Mouse (Mus musculus) kidney, adult 2 months (tissue): Measurements from ENCODE around the gene Cdk11b. TPM values are rescaled to one million over a fixed set of nuclear protein-coding genes. Genes with fewer than 3 reads are reported as not detected.
"Not testable (repeated sequence)": the region's sequence is repeated elsewhere in the genome, so short reads cannot be mapped to it uniquely, and the experiment has no call there.

Experiments
- DNase-seq: peaks from one replicate; pipeline ENCODE4 v3.0.0; 2021
- H3K27ac ChIP-seq: fragments of 200-500 bp; 2 replicates; pipeline ENCODE4 v1.5.1; 2012; ENCODE audit warnings: low read depth, low read length, control low read depth, inconsistent platforms; ENCODE audit not compliant: insufficient read depth
- H3K27me3 ChIP-seq: fragments of 200-500 bp; replicated peaks from 2 replicates; pipeline ENCODE4 v1.6.1; 2012; ENCODE audit warnings: mild to moderate bottlenecking, moderate library complexity, low read length, inconsistent platforms; ENCODE audit not compliant: control insufficient read depth, insufficient read depth
- H3K36me3 ChIP-seq: fragments of 200-500 bp; 2 replicates; pipeline ENCODE4 v1.6.1; 2012; ENCODE audit warnings: mild to moderate bottlenecking, moderate library complexity, low read length, inconsistent platforms; ENCODE audit not compliant: control insufficient read depth, insufficient read depth
- H3K4me1 ChIP-seq: fragments of 200-500 bp; 2 replicates; pipeline ENCODE4 v1.6.1; 2011; ENCODE audit warnings: low read length; ENCODE audit not compliant: control insufficient read depth, insufficient read depth
- H3K4me3 ChIP-seq: fragments of 200-500 bp; 2 replicates; pipeline ENCODE4 v1.5.1; 2011; ENCODE audit warnings: mild to moderate bottlenecking, low read depth, low read length, control low read depth; ENCODE audit not compliant: insufficient read depth
- CTCF ChIP-seq: fragments of 200-500 bp; conservative IDR thresholded peaks from 2 replicates; pipeline ENCODE4 v1.5.1; 2011; ENCODE audit warnings: low read depth, mild to moderate bottlenecking, control low read depth, low read length, moderate library complexity, mixed read lengths; ENCODE audit not compliant: insufficient read depth, insufficient read length
- POLR2A ChIP-seq: fragments of 200-500 bp; IDR thresholded peaks from one replicate; pipeline ENCODE4 v1.6.1; 2011; ENCODE audit warnings: low read depth, low read length, control low read depth
- WGBS: fragments of 180-500 bp; shearing (Covaris S2); methylation state at CpG from one replicate; pipeline ENCODE4 v1.1.7; 2018; 5-methylcytosine and 5-hydroxymethylcytosine counted together
- polyA plus RNA-seq: library from polyadenylated mRNA; depleted of rRNA; stranded (reverse); fragments of >200 nt; gene quantifications from 2 replicates; pipeline ENCODE4 v1.2.3, GENCODE M21; 2012

The Cdk11b gene
- polyA plus RNA-seq, 1 experiment: 24.8 TPM

DNA sequence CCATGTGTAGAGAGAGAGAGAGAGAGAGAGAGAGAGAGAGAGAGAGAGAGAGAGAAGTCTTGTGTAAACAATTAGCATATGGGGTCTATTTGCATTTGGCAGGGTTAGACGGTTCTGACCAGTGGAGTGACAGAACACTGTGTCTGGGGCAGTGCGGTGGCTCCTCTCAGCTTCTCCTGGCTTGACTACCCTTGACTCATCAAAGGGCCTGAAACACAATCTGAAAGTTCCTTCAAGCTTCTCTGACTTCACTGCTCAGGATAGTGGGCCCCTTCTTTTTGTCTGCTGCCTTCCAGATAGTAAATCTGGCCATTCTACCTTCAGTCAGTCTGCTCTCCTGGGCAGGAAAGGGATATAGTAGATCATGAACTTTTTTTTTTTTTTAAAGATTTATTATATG lies 17.8 kb upstream of the Cdk11b start:
- no peaks in the 10 kb centered on the region; the same call in 1 of the 2 replicates for H3K36me3 ChIP-seq
- H3K4me1 ChIP-seq: 0 out of 2 replicates have a peak, but pooled peaks cover 4% of the 10 kb centered on the region
- no peak overlapping the region for H3K27ac ChIP-seq
- no peak overlapping the region for H3K4me3 ChIP-seq
- TF ChIP-seq CTCF (no peak), POLR2A (no peak)
- H3K27me3 ChIP-seq: no peaks in the 10 kb centered on the region
- WGBS: 44% methylated on average over 2 of the region's 2 CpGs
- DNase-seq: no peak

DNA sequence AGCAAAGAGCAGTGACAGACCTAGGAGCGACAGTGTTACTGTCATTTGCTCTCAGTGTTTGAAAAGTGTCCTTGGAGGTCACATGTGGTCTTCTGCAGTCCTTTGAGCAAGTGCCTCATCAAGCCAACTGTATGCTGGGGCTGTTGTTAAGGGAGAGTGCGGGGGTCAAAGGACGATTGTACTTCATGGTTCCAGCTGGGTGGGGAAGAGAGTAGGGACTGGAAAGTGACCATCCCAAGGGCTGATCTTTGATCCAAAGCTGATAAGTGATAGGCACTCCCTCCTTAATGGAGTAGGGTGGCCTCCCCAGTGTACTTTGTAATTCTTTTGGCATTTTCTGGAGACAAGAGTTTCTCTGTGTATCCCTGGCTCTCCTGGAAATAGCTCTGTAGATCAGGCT lies 12.8 kb upstream of the Cdk11b start:
- Histone ChIP-seq H3K27me3 (no peaks in the 10 kb centered on the region), H3K36me3 (no peaks in the 10 kb centered on the region; the same call in 1 of the 2 replicates), H3K4me1 (no peaks in the 10 kb centered on the region), H3K27ac (no peak overlapping the region), H3K4me3 (no peak overlapping the region)
- DNase-seq: no peak
- TF ChIP-seq POLR2A (no peak), CTCF (no peak)
- WGBS: 92% methylated on average over 3 of the region's 3 CpGs

DNA sequence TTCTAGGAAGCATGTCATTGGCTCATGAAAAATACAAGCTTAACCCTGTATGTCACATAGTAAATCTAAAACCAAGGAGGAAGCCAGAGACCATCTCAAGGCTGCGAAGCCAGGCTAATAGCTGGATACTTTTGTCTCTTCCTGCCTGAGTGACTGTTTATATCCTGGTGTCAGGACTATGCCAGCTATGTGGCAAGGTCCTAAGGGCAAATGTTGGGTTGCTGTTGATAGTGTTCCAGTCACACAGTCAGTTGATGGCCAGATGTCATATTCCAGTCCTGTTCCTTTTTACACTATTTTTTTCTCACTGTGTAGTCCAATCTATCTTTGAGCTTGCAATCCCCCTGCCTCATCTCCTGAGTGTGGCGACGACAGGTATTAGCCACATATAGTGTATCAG lies 11.4 kb upstream of the Cdk11b start:
- no peaks in the 10 kb centered on the region for H3K27me3 ChIP-seq
- no peak for DNase-seq
- no peaks in the 10 kb centered on the region for H3K4me1 ChIP-seq
- H3K36me3 ChIP-seq: no peaks in the 10 kb centered on the region; the same call in 1 of the 2 replicates
- 95% methylated on average over 3 of the region's 3 CpGs for WGBS
- no peak overlapping the region for H3K4me3 ChIP-seq
- TF ChIP-seq POLR2A (no peak), CTCF (no peak)
- H3K27ac ChIP-seq: no peak overlapping the region

DNA sequence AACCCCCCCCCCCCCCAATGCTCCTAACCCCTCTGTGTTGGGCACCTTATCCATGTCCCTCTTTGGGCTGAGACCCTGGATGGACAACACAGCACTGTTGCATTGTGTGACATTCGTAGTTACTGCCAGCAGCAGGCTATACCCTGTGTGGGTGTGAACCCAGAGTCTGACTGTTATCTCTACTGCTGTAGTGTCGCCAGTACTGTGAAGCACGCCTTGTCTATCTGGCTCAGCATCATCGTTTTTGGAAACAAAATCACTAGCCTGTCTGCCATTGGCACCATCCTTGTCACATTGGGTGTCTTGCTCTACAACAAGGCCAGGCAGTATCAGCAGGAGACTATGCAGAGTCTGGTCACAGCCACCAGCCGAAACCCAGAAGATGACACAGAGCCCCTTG lies 6.3 kb upstream of the Cdk11b start:
- 94% methylated on average over 5 of the region's 5 CpGs for WGBS
- Histone ChIP-seq H3K36me3 (no peaks in the 10 kb centered on the region; the same call in none of the 2 replicates), H3K27me3 (no peaks in the 10 kb centered on the region), H3K4me3 (no peak overlapping the region), H3K27ac (no peak overlapping the region), H3K4me1 (no peaks in the 10 kb centered on the region)
- TF ChIP-seq CTCF (no peak), POLR2A (no peak)
- DNase-seq: no peak

DNA sequence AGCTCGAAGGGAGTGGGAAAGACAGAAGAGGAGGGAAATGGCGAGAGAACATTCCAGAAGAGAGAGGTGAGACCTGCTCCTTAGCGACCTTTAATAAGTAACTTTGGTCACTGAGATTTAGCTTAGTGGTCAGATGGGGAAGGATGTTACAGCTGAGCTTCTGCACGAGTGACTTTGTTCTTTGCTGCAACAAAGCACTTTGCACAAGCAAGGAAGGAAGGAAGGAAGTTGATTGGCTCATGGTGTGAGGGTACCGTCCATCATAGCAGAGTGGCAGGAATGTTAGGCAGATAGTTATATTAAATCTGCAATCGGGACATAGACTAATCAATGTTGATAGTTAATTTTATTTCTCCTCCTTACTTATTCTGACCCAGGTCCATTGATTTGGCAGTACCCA lies 5.6 kb downstream of the Cdk11b start:
- Histone ChIP-seq H3K4me1 (peaks cover under 1% of the 10 kb centered on the region; the same call in 1 of the 2 replicates), H3K27me3 (no peaks in the 10 kb centered on the region), H3K4me3 (no peak overlapping the region), H3K36me3 (peaks cover 6% of the 10 kb centered on the region), H3K27ac (no peak overlapping the region)
- 65% methylated on average over 6 of the region's 6 CpGs for WGBS
- no peak for TF ChIP-seq CTCF
- no peak for TF ChIP-seq POLR2A
- no peak for DNase-seq

DNA sequence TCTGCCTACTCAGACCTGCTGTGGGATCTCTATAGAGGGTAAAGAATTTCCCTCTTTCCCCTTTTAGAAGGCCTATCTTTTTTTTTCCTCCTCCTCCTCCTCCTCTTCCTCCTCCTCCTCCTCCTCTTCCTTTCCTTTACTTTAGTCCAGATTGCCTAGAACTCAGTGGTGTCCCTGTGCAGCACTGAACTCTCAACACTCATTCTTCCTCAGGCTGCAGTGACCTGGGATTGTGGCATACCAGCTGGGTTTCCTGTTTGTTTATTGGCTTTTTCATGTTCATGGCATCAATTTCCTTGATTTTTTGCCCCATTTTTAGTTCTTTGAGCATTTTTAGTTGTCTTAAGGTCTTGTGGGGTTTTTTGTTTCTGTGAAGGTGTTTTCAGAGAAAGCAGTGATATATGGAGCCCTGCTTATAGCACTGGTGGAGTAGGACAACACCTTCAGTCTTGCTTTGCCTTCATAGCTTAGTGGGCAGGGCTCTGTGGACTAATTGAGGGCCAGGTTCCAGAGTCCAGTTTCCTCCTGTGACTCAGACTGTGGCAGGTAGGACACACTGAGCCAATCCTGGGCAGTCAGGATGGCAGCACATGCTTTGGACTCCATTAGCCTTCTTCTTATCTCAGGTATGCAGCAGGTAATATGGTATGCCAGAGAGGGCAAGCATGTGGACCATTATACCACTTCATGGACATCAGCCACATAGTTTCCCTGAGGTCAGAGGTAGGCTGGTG lies 11.3 kb downstream of the Cdk11b start:
- Histone ChIP-seq H3K27ac (no peak overlapping the region), H3K4me1 (no peaks in the 10 kb centered on the region; the same call in 1 of the 2 replicates), H3K36me3 (peaks cover 18% of the 10 kb centered on the region), H3K27me3 (no peaks in the 10 kb centered on the region), H3K4me3 (no peak overlapping the region)
- peak; percentile 58 for DNase-seq
- TF ChIP-seq CTCF (no peak), POLR2A (no peak)

DNA sequence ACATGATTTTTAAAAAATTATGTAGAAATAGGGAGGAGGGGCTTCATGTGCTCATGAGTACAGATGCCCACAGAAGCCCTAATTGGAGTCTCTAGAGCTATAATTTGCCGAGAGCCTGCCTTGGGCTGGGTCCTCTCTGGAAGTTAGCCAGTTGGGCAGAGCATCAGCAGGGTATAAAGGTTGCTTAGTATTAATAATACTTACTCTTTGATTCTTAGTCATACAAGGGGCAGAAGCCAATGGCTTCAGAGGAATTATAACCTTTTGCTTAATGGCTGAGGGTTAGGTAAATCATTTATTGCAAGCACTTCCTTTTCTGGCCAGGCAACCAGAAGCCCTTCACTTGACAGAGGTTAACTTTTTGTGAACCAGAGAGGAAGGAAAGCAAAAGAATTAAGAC lies 18.9 kb downstream of the Cdk11b start:
- Histone ChIP-seq H3K27me3 (no peaks in the 10 kb centered on the region), H3K36me3 (peaks cover 11% of the 10 kb centered on the region), H3K27ac (peak overlapping the region; percentile 86), H3K4me3 (no peak overlapping the region), H3K4me1 (peaks cover 5% of the 10 kb centered on the region; the same call in 1 of the 2 replicates)
- WGBS: 62% methylated on average over 1 of the region's 1 CpGs
- DNase-seq: peak; percentile 75
- no peak for TF ChIP-seq CTCF
- TF ChIP-seq POLR2A: no peak

DNA sequence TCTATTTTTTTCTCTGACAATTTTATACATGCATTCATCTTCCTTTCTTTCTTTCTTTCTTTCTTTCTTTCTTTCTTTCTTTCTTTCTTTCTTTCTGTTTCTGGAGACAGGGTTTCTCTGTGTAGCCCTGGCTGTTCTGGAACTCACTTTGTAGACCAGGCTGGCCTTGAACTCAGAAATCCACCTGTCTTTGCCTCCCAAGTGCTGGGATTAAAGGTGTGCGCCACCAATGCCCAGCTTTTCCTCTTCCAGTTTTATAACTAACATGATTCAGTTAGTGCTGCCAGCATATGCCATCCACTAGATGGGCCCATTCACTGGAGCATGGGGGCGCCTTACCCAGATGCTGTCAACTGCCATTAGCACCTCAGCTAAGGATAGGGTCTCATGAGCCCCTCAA lies 20.7 kb downstream of the Cdk11b start, which contains the start of gene Gm10563:
TSS of gene Gm10563 (minus strand) at position 101 of the 400 bp plus-strand sequence.
- not testable (repeated sequence) for H3K4me1 ChIP-seq, H3K36me3 ChIP-seq, H3K27me3 ChIP-seq, DNase-seq, H3K4me3 ChIP-seq
- H3K27ac ChIP-seq: peak within 1 kb of the TSS; percentile 83
- WGBS: 98% methylated on average over 2 of the region's 2 CpGs
